Mouse (Mus musculus) E14TG2a.4 (cell line): ENCODE measurements around the gene Sh3bgrl2.

Source experiments
- CTCF ChIP-seq: conservative IDR thresholded peaks from 2 replicates; pipeline ENCODE4 v1.5.1; 2014; ENCODE audit warnings: low read length
- NANOG ChIP-seq: IDR thresholded peaks from 2 replicates; pipeline ENCODE4 v1.6.1; 2014; ENCODE audit warnings: borderline replicate concordance, low read length, mixed read lengths
- POU5F1 ChIP-seq: IDR thresholded peaks from 2 replicates; pipeline ENCODE4 v1.6.1; 2014; ENCODE audit warnings: low read length, borderline replicate concordance

DNA sequence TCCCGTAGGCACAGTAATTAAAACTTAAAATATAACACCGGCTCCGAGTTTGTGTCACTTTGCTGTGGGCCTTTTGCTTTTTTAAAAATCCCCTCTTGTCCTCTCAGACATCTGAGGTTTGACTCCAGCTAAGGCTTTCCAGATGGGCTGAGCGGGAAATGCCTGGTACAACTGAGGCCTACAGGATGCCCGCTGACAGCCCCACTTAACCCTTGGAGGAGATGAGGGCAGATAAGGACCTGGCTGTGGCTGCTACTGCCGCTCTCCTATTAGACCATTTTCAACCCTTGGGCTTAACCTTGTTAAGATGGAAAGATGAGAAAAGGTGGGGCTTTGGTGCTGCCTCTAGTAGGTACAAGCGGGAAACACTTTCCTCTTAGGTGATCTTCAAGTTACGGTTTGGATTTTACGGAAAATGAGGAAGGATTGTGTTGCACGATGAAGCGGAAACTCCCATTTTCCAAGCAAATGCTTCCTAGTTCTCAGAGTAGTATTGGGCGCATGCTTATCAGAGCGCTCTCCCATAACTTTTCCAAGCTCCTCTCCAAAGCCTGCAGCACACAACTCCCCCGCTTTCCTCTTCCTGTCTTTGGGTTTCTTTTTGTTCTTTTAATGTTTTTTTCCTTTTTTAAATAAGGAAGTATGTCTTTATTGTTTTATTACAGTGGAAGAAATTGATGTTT lies 8.2 kb upstream of the Sh3bgrl2 start:
- no peak for TF ChIP-seq CTCF
- no peak for TF ChIP-seq POU5F1
- TF ChIP-seq NANOG: no peak
